Mouse (Mus musculus) heart, embryonic 13.5 days (tissue): ENCODE measurements at regions not wholly inside any gene's neighbourhood (a gene's known extent, or its start where the extent isn't known, plus 50 kb on each side); places are given as distances from the start of the nearest gene placed in this dataset.
"Not testable (repeated sequence)": the region's sequence is repeated elsewhere in the genome, so short reads cannot be mapped to it uniquely, and the experiment has no call there.

Experiments used
- ATAC-seq: fragments of 200-750 bp; cut with Nextera tagmentation; 2 replicates; pipeline ENCODE4 v1.8.0; 2017; ENCODE audit warnings: moderate TSS enrichment; ENCODE audit not compliant: insufficient number of reproducible peaks, low FRiP score, low TSS enrichment; ENCODE audit errors: extremely low read depth
- H3K27ac ChIP-seq: fragments of 300-500 bp; sonication (generic); replicated peaks from 2 replicates; pipeline ENCODE4 v1.5.1; 2015; ENCODE audit warnings: moderate library complexity, mild to moderate bottlenecking, inconsistent platforms
- H3K27me3 ChIP-seq: fragments of 300-500 bp; sonication (generic); replicated peaks from 2 replicates; pipeline ENCODE4 v1.6.1; 2015; ENCODE audit warnings: mild to moderate bottlenecking, inconsistent platforms
- H3K36me3 ChIP-seq: fragments of 300-500 bp; sonication (generic); 2 replicates; pipeline ENCODE4 v1.6.1; 2015; ENCODE audit warnings: mild to moderate bottlenecking, inconsistent platforms
- H3K4me1 ChIP-seq: fragments of 300-500 bp; sonication (generic); 2 replicates; pipeline ENCODE4 v1.6.1; 2015; ENCODE audit warnings: inconsistent platforms
- H3K4me2 ChIP-seq: fragments of 300-500 bp; sonication (generic); 2 replicates; pipeline ENCODE4 v1.6.1; 2015; ENCODE audit warnings: inconsistent platforms, mild to moderate bottlenecking, moderate library complexity
- H3K4me3 ChIP-seq: fragments of 300-500 bp; sonication (generic); 2 replicates; pipeline ENCODE4 v1.5.1; 2015; ENCODE audit warnings: moderate library complexity, mild to moderate bottlenecking, inconsistent platforms
- H3K9ac ChIP-seq: fragments of 300-500 bp; sonication (generic); 2 replicates; pipeline ENCODE4 v1.6.1; 2015; ENCODE audit warnings: inconsistent platforms, mild to moderate bottlenecking, moderate library complexity
- H3K9me3 ChIP-seq: fragments of 300-500 bp; sonication (generic); 2 replicates; pipeline ENCODE4 v1.6.1; 2016; ENCODE audit warnings: inconsistent platforms
- WGBS: fragments of 180-500 bp; shearing (Covaris S2); methylation state at CpG from one replicate; pipeline ENCODE4 v1.1.7; 2015; ENCODE audit warnings: mixed read lengths; 5-methylcytosine and 5-hydroxymethylcytosine counted together

DNA sequence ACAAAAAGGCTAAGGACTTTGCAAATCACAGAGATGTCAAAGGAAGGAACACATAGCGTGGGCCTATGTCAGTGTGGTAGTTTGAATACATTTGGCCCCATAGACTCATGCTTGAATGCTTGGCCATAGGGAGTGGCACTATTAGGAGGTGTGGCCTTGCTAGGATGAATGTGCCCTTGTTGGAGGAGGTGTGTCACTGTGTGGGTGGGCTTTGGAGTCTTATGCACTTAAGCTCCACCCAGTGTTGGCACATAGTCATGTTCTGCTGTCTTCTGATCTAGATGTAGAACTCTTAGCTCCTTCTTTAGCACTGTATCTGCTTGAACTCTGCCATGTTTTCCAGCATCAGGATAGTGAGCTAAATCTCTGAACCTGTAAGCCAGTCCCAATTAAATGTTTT, 162.4 kb upstream of the Rxfp2 start:
- no peak overlapping the region for H3K27ac ChIP-seq
- H3K9me3 ChIP-seq, result no peaks in the 10 kb centered on the region
- no peak overlapping the region for H3K9ac ChIP-seq
- ATAC-seq, result no peak
- WGBS, result 82% methylated on average over 1 of the region's 1 CpGs
- H3K4me2 ChIP-seq, result no peak overlapping the region
- no peaks in the 10 kb centered on the region for H3K36me3 ChIP-seq
- peaks cover 19% of the 10 kb centered on the region for H3K4me1 ChIP-seq
- peaks cover 18% of the 10 kb centered on the region for H3K27me3 ChIP-seq
- no peak overlapping the region for H3K4me3 ChIP-seq

DNA sequence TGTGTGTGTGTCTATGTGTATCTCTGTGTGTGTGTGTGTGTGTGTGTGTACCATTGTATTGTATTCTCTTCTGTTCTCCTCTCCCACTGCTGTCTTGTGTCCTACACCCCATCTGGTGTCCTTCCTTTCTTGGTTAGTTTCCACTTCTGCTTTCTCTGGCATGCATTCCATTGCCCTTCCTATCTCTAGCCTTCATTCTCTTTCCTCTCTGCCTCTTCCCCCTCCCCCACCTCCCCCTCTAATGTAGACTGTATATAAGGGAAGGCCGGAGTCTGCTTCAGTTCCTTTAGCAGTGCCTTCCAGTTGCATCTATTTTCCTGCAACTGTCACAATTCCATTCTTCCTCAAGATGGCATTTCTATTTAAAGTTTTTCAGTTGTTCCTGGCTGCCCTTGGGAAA, 161.5 kb upstream of the Rxfp2 start:
- no peak overlapping the region for H3K4me3 ChIP-seq
- no peak overlapping the region for H3K27ac ChIP-seq
- no peaks in the 10 kb centered on the region for H3K36me3 ChIP-seq
- WGBS, result 36% methylated on average over 1 of the region's 1 CpGs
- H3K4me1 ChIP-seq, result peaks cover 14% of the 10 kb centered on the region
- H3K9ac ChIP-seq, result no peak overlapping the region
- no peak for ATAC-seq
- peaks cover 15% of the 10 kb centered on the region for H3K27me3 ChIP-seq
- no peak overlapping the region for H3K4me2 ChIP-seq
- no peaks in the 10 kb centered on the region for H3K9me3 ChIP-seq

GRCm38 (mm10) chr5:149861489-149861962, 156.9 kb upstream of the Rxfp2 start:
- 42% methylated on average over 4 of the region's 4 CpGs for WGBS
- Histone ChIP-seq H3K9ac (no peak overlapping the region), H3K9me3 (no peaks in the 10 kb centered on the region), H3K27me3 (no peaks in the 10 kb centered on the region), H3K27ac (no peak overlapping the region), H3K4me1 (peaks cover 9% of the 10 kb centered on the region; the same call in 1 of the 2 replicates), H3K4me3 (no peak overlapping the region), H3K4me2 (no peak overlapping the region), H3K36me3 (no peaks in the 10 kb centered on the region)
- no peak for ATAC-seq

- Histone ChIP-seq H3K9me3 (no peaks in the 10 kb centered on the region), H3K9ac (no peak overlapping the region), H3K36me3 (no peaks in the 10 kb centered on the region), H3K4me1 (0 out of 2 replicates have a peak, but pooled peaks cover 4% of the 10 kb centered on the region), H3K27me3 (no peaks in the 10 kb centered on the region), H3K4me2 (no peak overlapping the region), H3K27ac (no peak overlapping the region), H3K4me3 (no peak overlapping the region)
- no peak for ATAC-seq
- WGBS, result 73% methylated on average over 7 of the region's 7 CpGs
Measured at GRCm38 (mm10) chr5:149867926-149868325, 150.5 kb upstream of the Rxfp2 start.

- H3K36me3 ChIP-seq, result no peaks in the 10 kb centered on the region
- no peak overlapping the region for H3K9ac ChIP-seq
- no peak overlapping the region for H3K4me3 ChIP-seq
- H3K27me3 ChIP-seq, result no peaks in the 10 kb centered on the region
- no peak for ATAC-seq
- 0 out of 2 replicates have a peak, but pooled peaks cover 4% of the 10 kb centered on the region for H3K4me1 ChIP-seq
- H3K27ac ChIP-seq, result no peak overlapping the region
- WGBS, result 72% methylated on average over 5 of the region's 5 CpGs
- H3K9me3 ChIP-seq, result no peaks in the 10 kb centered on the region
- H3K4me2 ChIP-seq, result no peak overlapping the region
Measured at GRCm38 (mm10) chr5:149869441-149869840, 149.0 kb upstream of the Rxfp2 start.

DNA sequence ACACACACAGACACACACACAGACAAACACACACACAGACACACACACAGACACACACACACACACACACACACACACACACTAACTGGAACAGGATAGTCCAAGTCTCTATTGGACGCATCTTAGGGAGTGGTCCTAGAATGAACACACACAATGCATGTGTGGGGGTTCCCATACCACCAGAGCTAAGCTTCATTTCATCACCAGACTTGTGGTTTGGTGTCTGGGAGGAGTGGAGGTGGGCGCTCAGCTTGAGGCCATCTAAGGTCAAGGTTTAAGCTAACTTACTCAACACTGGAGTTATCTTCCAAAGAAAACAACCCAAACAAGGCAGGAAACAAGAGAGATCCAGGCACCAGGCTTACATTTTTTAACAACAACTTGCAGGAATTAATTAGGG, 147.9 kb upstream of the Rxfp2 start:
- Histone ChIP-seq H3K4me2 (no peak overlapping the region), H3K4me3 (no peak overlapping the region), H3K4me1 (0 out of 2 replicates have a peak, but pooled peaks cover 2% of the 10 kb centered on the region), H3K36me3 (no peaks in the 10 kb centered on the region), H3K27ac (no peak overlapping the region), H3K27me3 (no peaks in the 10 kb centered on the region), H3K9ac (no peak overlapping the region), H3K9me3 (no peaks in the 10 kb centered on the region)
- WGBS, result 64% methylated on average over 2 of the region's 2 CpGs
- ATAC-seq, result no peak

GRCm38 (mm10) chr5:149871521-149871920, 147.0 kb upstream of the Rxfp2 start:
- Histone ChIP-seq H3K9me3 (no peaks in the 10 kb centered on the region), H3K27me3 (no peaks in the 10 kb centered on the region), H3K4me2 (no peak overlapping the region), H3K4me3 (no peak overlapping the region), H3K9ac (no peak overlapping the region), H3K36me3 (no peaks in the 10 kb centered on the region), H3K27ac (no peak overlapping the region), H3K4me1 (no peaks in the 10 kb centered on the region)
- 31% methylated on average over 2 of the region's 2 CpGs for WGBS
- ATAC-seq, result no peak

DNA sequence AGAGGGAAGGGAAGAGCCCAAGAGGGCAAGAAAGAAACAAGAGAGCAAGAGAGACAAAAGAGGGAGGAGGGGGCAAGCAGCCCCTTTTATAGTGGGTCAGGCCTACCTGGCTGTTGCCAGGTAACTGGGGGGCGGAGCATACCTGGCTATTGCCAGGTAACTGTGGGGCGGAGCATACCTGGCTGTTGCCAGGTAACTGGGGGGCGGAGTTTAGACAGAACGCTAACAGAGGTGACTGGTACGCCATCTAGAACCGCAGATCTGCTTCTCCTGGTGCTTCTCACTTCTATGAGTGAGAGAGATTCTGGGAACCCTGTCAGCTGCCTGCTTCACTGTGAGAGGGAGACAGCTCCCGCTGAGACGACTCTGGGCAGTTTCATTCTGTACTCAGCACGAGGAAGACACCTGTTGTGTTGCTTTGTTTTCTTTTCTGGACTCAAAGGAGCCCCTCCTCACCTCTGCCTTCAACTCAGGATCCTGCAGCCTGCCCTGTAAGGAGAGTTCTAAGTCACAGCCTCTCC, 144.9 kb upstream of the Rxfp2 start:
- no peak overlapping the region for H3K27ac ChIP-seq
- H3K4me2 ChIP-seq, result no peak overlapping the region
- H3K4me1 ChIP-seq, result no peaks in the 10 kb centered on the region
- no peaks in the 10 kb centered on the region for H3K27me3 ChIP-seq
- 34% methylated on average over 9 of the region's 9 CpGs for WGBS
- H3K9ac ChIP-seq, result no peak overlapping the region
- no peak overlapping the region for H3K4me3 ChIP-seq
- no peaks in the 10 kb centered on the region for H3K36me3 ChIP-seq
- no peaks in the 10 kb centered on the region for H3K9me3 ChIP-seq
- no peak for ATAC-seq

GRCm38 (mm10) chr5:149874342-149874741, 144.1 kb upstream of the Rxfp2 start:
- WGBS, result 75% methylated on average over 2 of the region's 2 CpGs

GRCm38 (mm10) chr5:149892453-149892852, 126.0 kb upstream of the Rxfp2 start:
- not testable (repeated sequence) for H3K4me3 ChIP-seq, H3K27ac ChIP-seq

More at GRCm38 (mm10) chr5:149874342-149874741, 144.1 kb upstream of the Rxfp2 start:
- no peaks in the 10 kb centered on the region for H3K9me3 ChIP-seq
- no peak overlapping the region for H3K27ac ChIP-seq
- no peak overlapping the region for H3K4me3 ChIP-seq
- no peak overlapping the region for H3K9ac ChIP-seq
- H3K36me3 ChIP-seq, result no peaks in the 10 kb centered on the region
- no peaks in the 10 kb centered on the region for H3K27me3 ChIP-seq
- no peak for ATAC-seq
- 0 out of 2 replicates have a peak, but pooled peaks cover 2% of the 10 kb centered on the region for H3K4me1 ChIP-seq
- no peak overlapping the region for H3K4me2 ChIP-seq

GRCm38 (mm10) chr5:149906927-149907326, 111.5 kb upstream of the Rxfp2 start:
- H3K27ac ChIP-seq, result no peak overlapping the region
- H3K36me3 ChIP-seq, result no peaks in the 10 kb centered on the region

More at GRCm38 (mm10) chr5:149892453-149892852, 126.0 kb upstream of the Rxfp2 start:
- not testable (repeated sequence) for H3K27me3 ChIP-seq, ATAC-seq, H3K9ac ChIP-seq, H3K9me3 ChIP-seq, H3K36me3 ChIP-seq, H3K4me1 ChIP-seq, H3K4me2 ChIP-seq

DNA sequence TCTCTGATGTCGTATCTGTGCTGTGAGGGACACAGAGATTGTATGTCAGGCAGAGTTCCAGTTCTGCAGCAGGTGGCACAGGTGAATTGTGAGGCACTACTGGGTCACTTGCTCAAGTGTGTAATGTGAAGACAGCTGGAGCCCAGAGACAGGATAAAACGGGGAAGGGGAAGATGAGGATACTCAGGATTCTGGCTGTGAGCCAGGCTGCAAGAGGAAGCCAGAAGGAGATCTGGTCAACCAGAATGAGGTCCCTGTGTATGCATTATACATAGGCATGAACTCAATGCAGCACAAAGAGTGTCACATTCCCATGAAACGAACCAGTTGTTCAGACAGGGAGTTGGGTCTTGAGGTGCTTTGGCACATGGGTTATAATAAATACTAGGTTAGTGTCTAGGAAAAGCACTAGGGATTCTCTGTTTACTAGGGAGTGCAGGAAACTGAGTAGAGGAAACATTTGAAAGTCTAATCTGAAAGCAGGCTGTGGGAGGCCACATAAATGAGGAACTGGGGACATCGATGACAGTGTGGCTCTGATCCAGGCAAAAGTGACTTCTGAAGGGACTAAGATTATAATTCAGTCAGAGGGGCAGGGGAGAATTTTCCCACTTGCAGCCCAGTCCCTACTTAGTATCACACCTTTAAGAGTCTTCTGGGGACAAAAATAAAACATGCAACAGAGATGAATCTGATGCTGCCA, 109.9 kb upstream of the Rxfp2 start:
- Histone ChIP-seq H3K4me3 (no peak overlapping the region), H3K27ac (peak overlapping the region; percentile 69), H3K9me3 (no peaks in the 10 kb centered on the region), H3K36me3 (no peaks in the 10 kb centered on the region), H3K4me1 (peaks cover 16% of the 10 kb centered on the region), H3K9ac (no peak overlapping the region), H3K4me2 (0 out of 2 replicates have a peak overlapping the region, but pooled peaks have one; percentile 33), H3K27me3 (no peaks in the 10 kb centered on the region)
- ATAC-seq, result no peak
- 46% methylated on average over 4 of the region's 4 CpGs for WGBS

More at GRCm38 (mm10) chr5:149906927-149907326, 111.5 kb upstream of the Rxfp2 start:
- Histone ChIP-seq H3K4me1 (peaks cover 16% of the 10 kb centered on the region), H3K9me3 (no peaks in the 10 kb centered on the region), H3K4me3 (no peak overlapping the region), H3K9ac (no peak overlapping the region), H3K27me3 (no peaks in the 10 kb centered on the region), H3K4me2 (no peak overlapping the region)
- 43% methylated on average over 3 of the region's 3 CpGs for WGBS
- ATAC-seq, result no peak
